In the genomic region with DNA sequence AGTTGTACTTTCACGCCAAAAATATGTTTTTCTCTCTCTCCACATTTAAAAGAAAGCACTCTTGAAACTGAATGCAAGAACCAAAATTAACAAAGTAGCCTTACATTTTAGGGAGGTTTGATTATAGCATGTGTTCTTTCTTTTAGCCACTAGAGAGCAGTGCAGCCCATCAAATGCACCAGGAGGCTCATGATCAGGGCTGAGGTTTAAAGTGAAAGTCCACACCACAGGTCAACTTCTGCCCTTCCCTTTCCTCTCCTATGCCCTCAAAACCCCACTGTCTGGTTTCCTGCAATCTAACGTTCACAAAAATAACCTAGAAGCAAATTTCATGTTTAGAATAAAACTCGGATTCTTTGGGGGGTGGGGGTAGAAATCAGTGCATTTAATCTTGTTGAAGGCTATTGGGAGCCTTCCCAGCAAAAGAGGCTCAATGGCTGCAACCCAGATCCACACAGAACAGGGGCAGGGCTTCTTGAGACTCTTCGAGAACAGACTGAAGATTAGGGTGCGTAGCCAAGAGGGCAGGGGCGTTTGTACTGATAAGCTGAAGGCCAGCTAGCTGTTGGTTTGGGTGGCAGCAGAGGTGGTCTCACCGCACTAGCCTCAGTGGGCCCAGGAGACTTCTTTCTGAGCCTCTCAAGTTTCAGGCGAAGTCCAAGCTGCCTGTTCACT, we compare ENCODE assay signal across 8 mouse cellular contexts. TPM values are rescaled to one million over a fixed set of nuclear protein-coding genes. Genes with fewer than 3 reads are reported as not detected.
DNase-seq lines count a peak whose midpoint lies in the region; ATAC-seq and TF ChIP-seq lines count a peak whose summit lies in the region.

No protein-coding gene starts in this region.

- TF ChIP-seq CTCF in forebrain, postnatal 0 days (IDR thresholded peaks at IDR 0.05; ENCODE audit: low read depth): peak; percentile 90

- no peaks in the 10 kb centered on the region for H3K9me3 ChIP-seq in forebrain, postnatal 0 days (ENCODE audit: low read length)
- H3K9me3 ChIP-seq in limb, embryonic 13.5 days: no peaks in the 10 kb centered on the region
- no peaks in the 10 kb centered on the region for H3K9me3 ChIP-seq in midbrain, embryonic 16.5 days (replicated peaks; ENCODE audit: control insufficient read depth, low read length, poor library complexity, severe bottlenecking)

- ATAC-seq in forebrain, postnatal 0 days: peak; percentile 73
- no peak for ATAC-seq in limb, embryonic 13.5 days (ENCODE audit: low FRiP score, low read depth)
- 0 out of 2 replicates have a peak, but pooled peaks have one; percentile 70 for ATAC-seq in midbrain, embryonic 16.5 days

- no peaks in the 10 kb centered on the region for H3K4me1 ChIP-seq in forebrain, postnatal 0 days (ENCODE audit: insufficient read depth)
- H3K4me1 ChIP-seq in limb, embryonic 13.5 days: no peaks in the 10 kb centered on the region
- H3K4me1 ChIP-seq in midbrain, embryonic 16.5 days (ENCODE audit: control insufficient read depth, insufficient read depth, low read length): no peaks in the 10 kb centered on the region

- no peaks in the 10 kb centered on the region for H3K36me3 ChIP-seq in forebrain, postnatal 0 days (ENCODE audit: insufficient read depth)
- H3K36me3 ChIP-seq in limb, embryonic 13.5 days: no peaks in the 10 kb centered on the region
- no peaks in the 10 kb centered on the region for H3K36me3 ChIP-seq in midbrain, embryonic 16.5 days (ENCODE audit: control insufficient read depth, insufficient read depth, low read length)

- peak overlapping the region; percentile 14; the same call in 1 of the 2 replicates for H3K4me3 ChIP-seq in forebrain, postnatal 0 days (ENCODE audit: low read depth, low read length)
- H3K4me3 ChIP-seq in limb, embryonic 13.5 days: no peak overlapping the region
- H3K4me3 ChIP-seq in midbrain, embryonic 16.5 days (ENCODE audit: low read depth, low read length): no peak overlapping the region

- 41% methylated on average over 8 of the region's 8 CpGs for WGBS in forebrain, postnatal 0 days
- 39% methylated on average over 8 of the region's 8 CpGs for WGBS in limb, embryonic 13.5 days
- WGBS in midbrain, embryonic 16.5 days: 47% methylated on average over 8 of the region's 8 CpGs

- H3K27me3 ChIP-seq in forebrain, postnatal 0 days (ENCODE audit: insufficient read depth, low read length): no peaks in the 10 kb centered on the region
- H3K27me3 ChIP-seq in limb, embryonic 13.5 days: peaks cover 41% of the 10 kb centered on the region
- H3K27me3 ChIP-seq in midbrain, embryonic 16.5 days (ENCODE audit: control insufficient read depth, insufficient read depth, low read depth, low read length): no peaks in the 10 kb centered on the region

- H3K27ac ChIP-seq in forebrain, postnatal 0 days (ENCODE audit: low read depth, low read length): no peak overlapping the region
- no peak overlapping the region for H3K27ac ChIP-seq in limb, embryonic 13.5 days
- H3K27ac ChIP-seq in midbrain, embryonic 16.5 days (ENCODE audit: low read length): no peak overlapping the region

- H3K4me2 ChIP-seq in forebrain, postnatal 0 days (ENCODE audit: low read depth): peak overlapping the region; percentile 35
- H3K4me2 ChIP-seq in limb, embryonic 13.5 days (replicated peaks): peak overlapping the region; percentile 12; the same call in 1 of the 2 replicates
- H3K4me2 ChIP-seq in midbrain, embryonic 16.5 days (ENCODE audit: low read length): peak overlapping the region; percentile 5; the same call in 1 of the 2 replicates

- H3K9ac ChIP-seq in forebrain, postnatal 0 days: no peak overlapping the region
- H3K9ac ChIP-seq in limb, embryonic 13.5 days: no peak overlapping the region
- H3K9ac ChIP-seq in midbrain, embryonic 16.5 days (ENCODE audit: low read depth, low read length): no peak overlapping the region

- DNase-seq in urinary bladder, postnatal 36 days (ENCODE audit: low spot score in 2 of 2): peak; percentile 13 to 24
- DNase-seq in urinary bladder, adult 2 months (ENCODE audit: low spot score): no peak
- peak; percentile 7 for DNase-seq in c-Kit-positive CD71-positive TER-119-negative erythroid progenitor cells, embryonic 14.5 days (ENCODE audit: low read depth)
- DNase-seq in forebrain, postnatal 0 days: peak; percentile 80
- DNase-seq in induced T-regulatory cell, adult 2 months (ENCODE audit: low read depth): peak; percentile 52
- DNase-seq in urinary bladder, postnatal 10 days (ENCODE audit: low spot score): no peak

RNA-seq across cellular contexts. Expression of a gene that starts 59.3 kb away (rescaled TPM):
- 6.0 and 6.8 TPM in 2 replicates for polyA plus RNA-seq in urinary bladder, adult 2 months (2012; rRNA removed)
- total RNA-seq in forebrain, postnatal 0 days (2014; rRNA removed): 24.2 and 28.6 TPM in 2 replicates
- polyA plus RNA-seq in forebrain, postnatal 0 days (2015; fragmentation: Nextera tagmentation; extraction: Ambion mirVana): 8.1 and 8.2 TPM in 2 replicates
- 5.1 and 5.7 TPM in 2 replicates for polyA plus RNA-seq in limb, embryonic 13.5 days (2015; fragmentation: Nextera tagmentation; extraction: Ambion mirVana)
- polyA plus RNA-seq in midbrain, embryonic 16.5 days (2015; fragmentation: Nextera tagmentation; extraction: Ambion mirVana): 5.8 and 6.3 TPM in 2 replicates

Comparison
In these comparisons a context has a peak if more than half of its experiments do, and no peak if none do; other contexts are left out.
1. DNase-seq: peak in urinary bladder, postnatal 36 days (2 of 2), c-Kit-positive CD71-positive TER-119-negative erythroid progenitor cells, embryonic 14.5 days (single experiment), forebrain, postnatal 0 days (single experiment) and induced T-regulatory cell, adult 2 months (single experiment); none in urinary bladder, adult 2 months (single experiment) and urinary bladder, postnatal 10 days (single experiment).
2. Peak in every context shown above with its lines, with median percentiles within 50 percentile points of each other: H3K4me2 ChIP-seq.